Mouse (Mus musculus) liver, embryonic 14.5 days (tissue): ENCODE data around the gene Snx18.

Experiments used
- CTCF ChIP-seq: IDR thresholded peaks from 2 replicates; pipeline ENCODE4 v1.5.1; 2016; ENCODE audit warnings: antibody characterized with exemption, low read depth, control low read depth
- EP300 ChIP-seq: IDR thresholded peaks from 2 replicates; pipeline ENCODE4 v1.6.1; 2016; ENCODE audit warnings: antibody characterized with exemption, low read depth

DNA sequence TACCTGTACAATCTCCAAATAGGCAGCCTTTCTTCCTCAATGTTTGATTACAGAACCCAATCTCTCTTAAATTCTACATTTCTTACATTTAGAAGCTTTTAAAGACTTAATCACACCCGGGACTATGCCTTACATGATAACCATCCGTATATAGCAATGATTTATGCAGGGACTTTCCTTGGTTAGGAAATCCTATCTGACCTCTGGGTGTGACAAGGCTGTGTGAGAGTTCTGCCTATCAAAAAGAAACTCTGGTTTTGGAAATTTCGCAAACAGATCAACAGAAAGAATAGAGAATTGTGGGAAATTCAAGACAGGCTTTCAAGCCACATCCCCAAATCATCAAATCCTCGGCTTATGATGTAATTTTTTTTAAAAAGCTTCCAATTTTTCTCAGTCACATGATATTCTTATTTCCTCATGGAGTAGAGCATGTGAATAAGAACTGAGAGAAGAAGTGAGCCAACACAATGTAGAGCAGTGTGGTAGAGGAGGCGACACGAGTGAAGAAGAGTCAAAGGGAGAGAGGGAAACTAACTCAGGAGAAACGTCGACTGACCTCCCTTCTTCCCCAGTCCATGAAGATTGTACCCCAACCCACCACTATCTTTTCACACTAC, 70.4 kb downstream of the Snx18 start:
- no peak for TF ChIP-seq CTCF
- no peak for TF ChIP-seq EP300
